Mouse (Mus musculus) kidney, adult 2 months (tissue): ENCODE results near the gene Ankrd13b. TPM values are rescaled to one million over a fixed set of nuclear protein-coding genes. Genes with fewer than 3 reads are reported as not detected.

ENCODE experiments used
- DNase-seq: peaks from one replicate; pipeline ENCODE4 v3.0.0; 2021
- H3K27ac ChIP-seq: fragments of 200-500 bp; 2 replicates; pipeline ENCODE4 v1.5.1; 2012; ENCODE audit warnings: low read depth, low read length, control low read depth, inconsistent platforms; ENCODE audit not compliant: insufficient read depth
- H3K27me3 ChIP-seq: fragments of 200-500 bp; replicated peaks from 2 replicates; pipeline ENCODE4 v1.6.1; 2012; ENCODE audit warnings: mild to moderate bottlenecking, moderate library complexity, low read length, inconsistent platforms; ENCODE audit not compliant: control insufficient read depth, insufficient read depth
- H3K36me3 ChIP-seq: fragments of 200-500 bp; 2 replicates; pipeline ENCODE4 v1.6.1; 2012; ENCODE audit warnings: mild to moderate bottlenecking, moderate library complexity, low read length, inconsistent platforms; ENCODE audit not compliant: control insufficient read depth, insufficient read depth
- H3K4me1 ChIP-seq: fragments of 200-500 bp; 2 replicates; pipeline ENCODE4 v1.6.1; 2011; ENCODE audit warnings: low read length; ENCODE audit not compliant: control insufficient read depth, insufficient read depth
- H3K4me3 ChIP-seq: fragments of 200-500 bp; 2 replicates; pipeline ENCODE4 v1.5.1; 2011; ENCODE audit warnings: mild to moderate bottlenecking, low read depth, low read length, control low read depth; ENCODE audit not compliant: insufficient read depth
- CTCF ChIP-seq: fragments of 200-500 bp; conservative IDR thresholded peaks from 2 replicates; pipeline ENCODE4 v1.5.1; 2011; ENCODE audit warnings: low read depth, mild to moderate bottlenecking, control low read depth, low read length, moderate library complexity, mixed read lengths; ENCODE audit not compliant: insufficient read depth, insufficient read length
- POLR2A ChIP-seq: fragments of 200-500 bp; IDR thresholded peaks from one replicate; pipeline ENCODE4 v1.6.1; 2011; ENCODE audit warnings: low read depth, low read length, control low read depth
- WGBS: fragments of 180-500 bp; shearing (Covaris S2); methylation state at CpG from one replicate; pipeline ENCODE4 v1.1.7; 2018; 5-methylcytosine and 5-hydroxymethylcytosine counted together
- polyA plus RNA-seq: library from polyadenylated mRNA; depleted of rRNA; stranded (reverse); fragments of >200 nt; gene quantifications from 2 replicates; pipeline ENCODE4 v1.2.3, GENCODE M21; 2012

The Ankrd13b gene
- polyA plus RNA-seq, 1 experiment = 22.3 TPM

- H3K4me1 ChIP-seq = no peaks in the 10 kb centered on the region
- no peaks in the 10 kb centered on the region for H3K27me3 ChIP-seq
- no peak overlapping the region for H3K4me3 ChIP-seq
- no peaks in the 10 kb centered on the region for H3K36me3 ChIP-seq
- TF ChIP-seq CTCF (no peak), POLR2A (no peak)
- H3K27ac ChIP-seq = no peak overlapping the region
- DNase-seq = no peak
- WGBS = 68% methylated on average over 5 of the region's 5 CpGs
Observed at GRCm38 (mm10) chr11:77520601-77521529, 31.4 kb upstream of the Ankrd13b start.

GRCm38 (mm10) chr11:77519043-77519442, 29.6 kb upstream of the Ankrd13b start, which contains the start of gene Gm10392:
Gm10392 (minus strand) TSS chr11:77519198.
- peak; percentile 53 for DNase-seq
- no peak within 1 kb of the TSS for H3K4me3 ChIP-seq
- no peak within 1 kb of the TSS for H3K27ac ChIP-seq
- 69% methylated on average over 5 of the region's 5 CpGs for WGBS
- no peaks in the 10 kb centered on the region for H3K36me3 ChIP-seq
- peaks cover 6% of the 10 kb centered on the region; the same call in 1 of the 2 replicates for H3K4me1 ChIP-seq
- TF ChIP-seq POLR2A = no peak
- no peak for TF ChIP-seq CTCF
- H3K27me3 ChIP-seq = no peaks in the 10 kb centered on the region

GRCm38 (mm10) chr11:77518051-77518798, 28.7 kb upstream of the Ankrd13b start:
- DNase-seq = no peak
- H3K36me3 ChIP-seq = no peaks in the 10 kb centered on the region
- H3K27ac ChIP-seq = no peak overlapping the region
- H3K27me3 ChIP-seq = no peaks in the 10 kb centered on the region
- peaks cover 6% of the 10 kb centered on the region; the same call in 1 of the 2 replicates for H3K4me1 ChIP-seq
- no peak overlapping the region for H3K4me3 ChIP-seq
- 84% methylated on average over 27 of the region's 27 CpGs for WGBS
- TF ChIP-seq CTCF = no peak
- TF ChIP-seq POLR2A = no peak

- Histone ChIP-seq H3K36me3 (no peaks in the 10 kb centered on the region), H3K27ac (no peak overlapping the region), H3K27me3 (no peaks in the 10 kb centered on the region), H3K4me3 (no peak overlapping the region), H3K4me1 (peaks cover 10% of the 10 kb centered on the region; the same call in 1 of the 2 replicates)
- DNase-seq = no peak
- WGBS = 66% methylated on average over 5 of the region's 5 CpGs
- TF ChIP-seq POLR2A = no peak
- TF ChIP-seq CTCF = no peak
Observed at GRCm38 (mm10) chr11:77516553-77517425, 27.3 kb upstream of the Ankrd13b start.

- Histone ChIP-seq H3K27ac (no peak within 1 kb of the TSS), H3K4me1 (peaks cover 10% of the 10 kb centered on the region; the same call in 1 of the 2 replicates), H3K4me3 (peak within 1 kb of the TSS; percentile 53), H3K36me3 (no peaks in the 10 kb centered on the region), H3K27me3 (no peaks in the 10 kb centered on the region)
- no peak for TF ChIP-seq CTCF
- TF ChIP-seq POLR2A = no peak
- 28% methylated on average over 39 of the region's 39 CpGs for WGBS
- no peak for DNase-seq
Observed at GRCm38 (mm10) chr11:77515637-77516552, 26.4 kb upstream of the Ankrd13b start, which contains the start of gene Trp53i13. Trp53i13 (minus strand) TSS chr11:77515980.
